Mouse (Mus musculus): ENCODE results near the gene Btn2a2. TPM values are rescaled to one million over a fixed set of nuclear protein-coding genes. Genes with fewer than 3 reads are reported as not detected.

The Btn2a2 gene
- polyA plus RNA-seq, 1 experiment = not detected

- no peak for DNase-seq (ENCODE audit: low spot score)
Observed at GRCm38 (mm10) chr13:23497656-23498321, 9.1 kb upstream of the Btn2a2 start.

GRCm38 (mm10) chr13:23495526-23495925 lies 6.9 kb upstream of the Btn2a2 start:
- DNase-seq (ENCODE audit: low spot score) = no peak

GRCm38 (mm10) chr13:23491990-23492389 lies 3.3 kb upstream of the Btn2a2 start:
- DNase-seq (ENCODE audit: low spot score) = no peak

GRCm38 (mm10) chr13:23491263-23491662 lies 2.6 kb upstream of the Btn2a2 start:
- DNase-seq (ENCODE audit: low spot score) = no peak

- no peak for DNase-seq (ENCODE audit: low spot score)
Observed at GRCm38 (mm10) chr13:23490863-23491262, 2.2 kb upstream of the Btn2a2 start.

GRCm38 (mm10) chr13:23485271-23485670 lies 3.4 kb downstream of the Btn2a2 start:
- DNase-seq (ENCODE audit: low spot score) = no peak

GRCm38 (mm10) chr13:23483153-23483552 lies 5.5 kb downstream of the Btn2a2 start:
- no peak for DNase-seq (ENCODE audit: low spot score)

GRCm38 (mm10) chr13:23475658-23476057 lies 13.0 kb downstream of the Btn2a2 start:
- no peak for DNase-seq (ENCODE audit: low spot score)

- no peak for DNase-seq (ENCODE audit: low spot score)
Observed at GRCm38 (mm10) chr13:23466911-23467310, 21.7 kb downstream of the Btn2a2 start.

- no peak for DNase-seq (ENCODE audit: low spot score)
Observed at GRCm38 (mm10) chr13:23466306-23466705, 22.4 kb downstream of the Btn2a2 start.

- DNase-seq (ENCODE audit: low spot score) = no peak
Observed at GRCm38 (mm10) chr13:23465600-23466109, 23.0 kb downstream of the Btn2a2 start, which contains the start of gene Btn1a1. TSS of gene Btn1a1 (minus strand) at chr13:23465901.

- DNase-seq (ENCODE audit: low spot score) = no peak
Observed at GRCm38 (mm10) chr13:23464841-23465366, 23.8 kb downstream of the Btn2a2 start.

GRCm38 (mm10) chr13:23464224-23464637 lies 24.4 kb downstream of the Btn2a2 start:
- DNase-seq (ENCODE audit: low spot score) = no peak

- peak; percentile 39 for DNase-seq (ENCODE audit: low spot score)
Observed at GRCm38 (mm10) chr13:23463381-23464223, 25.1 kb downstream of the Btn2a2 start.

GRCm38 (mm10) chr13:23462669-23463068 lies 26.0 kb downstream of the Btn2a2 start:
- no peak for DNase-seq (ENCODE audit: low spot score)

- DNase-seq (ENCODE audit: low spot score) = no peak
Observed at GRCm38 (mm10) chr13:23462063-23462462, 26.6 kb downstream of the Btn2a2 start.

- DNase-seq (ENCODE audit: low spot score) = no peak
Observed at GRCm38 (mm10) chr13:23459264-23459846, 29.3 kb downstream of the Btn2a2 start.

- no peak for DNase-seq (ENCODE audit: low spot score)
Observed at GRCm38 (mm10) chr13:23453926-23454325, 34.7 kb downstream of the Btn2a2 start.

- DNase-seq (ENCODE audit: low spot score) = peak; percentile 66
Observed at GRCm38 (mm10) chr13:23453362-23453862, 35.2 kb downstream of the Btn2a2 start.

GRCm38 (mm10) chr13:23450398-23450797 lies 38.3 kb downstream of the Btn2a2 start:
- peak; percentile 52 for DNase-seq (ENCODE audit: low spot score)

GRCm38 (mm10) chr13:23449235-23450095 lies 39.2 kb downstream of the Btn2a2 start:
- DNase-seq (ENCODE audit: low spot score) = no peak
